Mouse (Mus musculus) kidney, postnatal 4 days (tissue): ENCODE measurements around the gene Nodal.

ENCODE experiments used
- DNase-seq, 2 experiments: peaks; one replicate each; pipeline ENCODE4 v3.0.0; 2021; ENCODE audit warnings: mixed read lengths in 2 of 2

The Nodal gene

GRCm38 (mm10) chr10:61399156-61399734, 18.5 kb upstream of the Nodal start:
- DNase-seq = peak; percentile 78 to 83

DNA sequence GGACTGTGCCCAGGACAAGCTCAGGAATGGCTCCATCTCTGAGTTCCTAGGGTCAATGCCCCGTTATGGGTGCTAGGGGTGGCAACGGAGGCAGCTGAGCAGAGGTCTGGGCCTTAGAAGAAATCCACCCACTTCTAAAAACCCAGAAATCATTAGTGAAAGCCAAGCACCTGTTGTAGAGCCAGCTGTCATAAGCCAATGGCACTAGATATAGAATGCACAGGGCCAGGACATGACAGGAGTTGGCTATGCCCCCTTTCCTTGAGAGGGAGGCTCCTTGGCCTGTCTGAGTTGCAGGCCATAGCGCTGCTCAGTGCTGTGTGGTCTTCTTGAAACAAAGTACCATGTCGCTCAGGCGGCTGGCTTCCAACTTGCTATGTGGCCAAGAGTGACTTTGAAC, 17.4 kb upstream of the Nodal start:
- DNase-seq = no peak

DNA sequence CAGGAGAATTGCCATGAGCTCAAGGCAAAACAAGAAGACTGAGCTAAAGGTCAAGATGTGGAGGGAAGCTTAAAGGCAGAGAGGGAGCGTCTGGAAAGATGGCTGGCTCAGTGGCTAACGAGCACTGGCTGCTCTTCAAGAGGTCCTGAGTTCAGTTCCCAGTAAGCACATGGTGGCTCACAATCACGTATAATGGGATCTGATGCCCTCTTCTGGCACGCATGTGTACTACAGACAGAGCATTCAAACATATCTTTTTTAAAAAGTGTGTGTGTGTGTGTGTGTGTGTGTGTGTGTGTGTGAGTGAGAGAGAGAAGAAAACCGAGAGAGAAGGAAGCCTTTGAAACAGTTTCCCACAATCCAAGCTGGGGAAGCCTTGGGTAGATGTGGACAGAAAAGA, 15.3 kb upstream of the Nodal start:
- DNase-seq = peak in 1 of 2 experiments; percentile 36

GRCm38 (mm10) chr10:61402911-61403310, 14.9 kb upstream of the Nodal start:
- DNase-seq = no peak

GRCm38 (mm10) chr10:61405958-61406357, 11.8 kb upstream of the Nodal start:
- no peak for DNase-seq

DNA sequence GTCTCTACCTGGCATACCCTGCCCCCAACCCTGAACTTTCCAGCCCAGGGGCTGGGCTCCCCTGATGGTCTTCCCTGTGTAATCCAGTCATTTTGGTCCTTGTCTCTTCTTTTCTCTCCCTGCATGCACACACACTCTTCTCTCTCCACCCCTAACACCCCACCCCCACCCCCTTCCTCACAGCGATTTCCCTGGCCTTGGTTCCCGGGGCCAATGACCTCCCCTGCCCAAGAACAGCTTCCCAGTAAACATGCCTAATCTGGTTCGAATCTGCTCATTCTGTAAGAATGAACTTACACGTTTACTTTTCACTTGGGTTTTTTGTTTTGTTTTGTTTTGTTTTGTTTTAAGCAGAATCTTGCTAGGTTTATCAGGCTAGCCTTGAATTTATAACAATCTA, 8.0 kb upstream of the Nodal start:
- no peak for DNase-seq

DNA sequence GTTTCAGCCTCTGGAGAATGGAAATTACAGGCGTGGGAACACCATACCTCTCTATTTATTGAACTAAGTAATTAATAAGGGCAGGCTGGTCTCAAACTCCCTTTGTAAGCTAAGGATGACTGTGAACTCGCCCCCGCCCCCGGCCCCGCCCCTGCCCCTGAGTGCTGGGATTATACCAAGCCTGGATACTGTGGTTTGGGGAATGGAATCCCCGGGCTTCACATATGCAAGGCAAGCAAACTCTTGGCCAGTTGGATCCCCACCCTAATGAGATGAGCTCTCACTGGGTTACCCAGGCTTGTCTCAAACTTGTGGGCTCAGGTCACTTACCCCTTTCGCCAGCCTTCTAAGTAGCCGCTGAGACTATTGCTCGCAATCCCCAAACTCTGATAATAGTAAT, 7.6 kb upstream of the Nodal start:
- DNase-seq = no peak

DNA sequence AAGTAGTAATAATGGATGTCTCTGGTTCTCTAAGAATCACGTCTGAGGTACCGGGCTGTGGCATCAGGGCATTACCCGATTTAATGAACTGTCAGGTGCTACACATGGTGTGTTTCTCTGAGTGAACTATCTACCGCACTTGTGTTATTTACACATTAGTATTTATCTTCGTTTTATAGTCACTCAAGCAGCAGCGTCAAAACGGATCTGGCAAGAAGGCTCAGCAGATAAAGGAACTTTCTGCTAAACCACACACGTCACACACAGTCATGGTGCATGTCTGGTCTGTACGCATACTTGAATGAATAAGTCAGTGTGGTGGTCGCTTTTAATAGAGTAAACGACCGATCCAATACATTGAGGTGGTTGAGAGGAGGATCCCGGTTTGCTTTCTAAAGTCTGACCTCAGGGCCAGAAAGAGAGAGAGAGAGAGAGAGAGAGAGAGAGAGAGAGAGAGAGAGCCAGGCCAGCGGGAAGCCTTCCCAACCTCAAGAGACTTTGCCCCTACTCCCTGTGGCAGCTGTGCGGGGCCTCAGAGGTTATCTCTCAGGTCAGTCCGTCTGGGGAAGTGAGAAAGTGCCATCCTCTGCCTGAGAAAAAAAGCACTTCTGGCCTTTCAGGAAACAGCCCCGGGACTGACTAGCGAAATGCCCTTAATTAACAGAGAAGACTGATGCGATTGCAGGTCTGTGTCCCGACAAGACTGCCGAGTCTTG, 4.7 kb upstream of the Nodal start:
- DNase-seq = no peak

- no peak for DNase-seq
Measured at GRCm38 (mm10) chr10:61415240-61415639, 2.5 kb upstream of the Nodal start.

DNA sequence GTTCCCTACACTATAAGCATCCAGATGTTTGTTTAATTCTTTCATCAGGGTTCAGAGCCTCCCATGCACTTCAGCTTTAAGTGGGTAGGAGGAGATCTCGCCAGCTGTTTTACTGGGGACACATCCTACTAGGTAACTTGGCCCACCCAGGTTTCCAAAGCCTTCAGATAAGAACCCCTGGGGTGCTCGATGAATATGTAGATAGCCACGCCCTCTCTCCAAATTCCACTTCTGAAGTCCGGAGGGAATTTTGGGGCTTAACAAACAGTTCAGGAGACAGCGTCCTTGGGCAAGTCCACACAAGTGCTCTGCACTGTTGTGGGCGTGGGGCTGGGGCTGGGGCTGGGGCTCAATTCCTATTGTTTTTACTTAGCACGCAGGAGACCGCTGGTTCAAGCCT, 1.9 kb upstream of the Nodal start:
- DNase-seq = no peak

DNA sequence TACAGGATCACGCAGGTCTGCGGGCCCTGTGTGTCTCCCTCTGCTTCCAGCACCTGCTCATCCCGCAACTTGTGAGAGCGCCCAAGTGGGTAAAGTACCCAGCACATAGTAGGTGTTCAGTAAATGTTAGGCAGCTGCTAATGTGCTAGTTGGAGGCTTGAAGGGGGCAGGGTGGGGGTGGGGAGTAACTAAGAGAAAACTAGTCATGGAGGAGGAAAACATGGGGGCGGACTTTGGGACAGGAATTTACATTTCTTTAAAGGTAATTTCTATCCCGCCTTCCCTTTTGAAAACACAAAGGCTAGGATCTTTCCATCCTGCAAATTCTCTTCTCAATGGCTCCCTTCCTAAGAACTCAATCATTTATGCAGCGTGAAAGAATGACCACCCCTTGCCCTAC, 1.2 kb upstream of the Nodal start:
- no peak for DNase-seq

GRCm38 (mm10) chr10:61417046-61417445, 726 bp upstream of the Nodal start:
- DNase-seq = no peak

DNA sequence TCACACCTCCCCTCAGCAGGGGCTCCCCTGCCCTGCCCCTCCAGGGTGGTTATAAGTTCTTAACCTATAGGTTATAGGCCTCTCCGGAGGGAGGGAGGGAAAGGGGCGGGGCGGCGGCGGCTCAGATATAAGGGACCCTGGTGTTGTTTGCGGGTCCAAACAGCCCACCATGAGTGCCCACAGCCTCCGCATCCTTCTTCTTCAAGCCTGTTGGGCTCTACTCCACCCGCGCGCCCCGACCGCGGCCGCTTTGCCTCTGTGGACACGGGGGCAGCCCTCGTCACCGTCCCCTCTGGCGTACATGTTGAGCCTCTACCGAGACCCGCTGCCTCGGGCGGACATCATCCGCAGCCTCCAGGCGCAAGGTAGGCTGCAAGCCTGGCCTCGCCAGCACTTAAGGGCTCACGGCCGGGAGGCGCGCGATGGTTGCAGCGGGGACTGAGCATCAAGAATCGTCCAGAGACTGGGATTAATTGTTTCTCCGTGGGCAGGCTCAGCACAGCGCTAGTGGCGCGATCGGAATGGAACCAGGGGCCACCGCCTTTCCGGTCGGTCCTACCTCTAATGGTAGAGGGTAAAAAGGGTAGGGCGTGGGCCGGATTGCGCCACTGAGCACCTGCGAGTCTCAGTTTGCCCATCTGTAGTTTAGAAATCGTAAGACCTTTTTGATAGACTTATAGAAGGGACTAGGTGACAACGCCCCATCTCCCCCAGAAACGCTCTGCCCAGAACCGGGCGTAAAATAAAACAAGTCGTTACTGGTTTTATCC, 544 bp downstream of the Nodal start:
- peak; percentile 40 to 51 for DNase-seq

DNA sequence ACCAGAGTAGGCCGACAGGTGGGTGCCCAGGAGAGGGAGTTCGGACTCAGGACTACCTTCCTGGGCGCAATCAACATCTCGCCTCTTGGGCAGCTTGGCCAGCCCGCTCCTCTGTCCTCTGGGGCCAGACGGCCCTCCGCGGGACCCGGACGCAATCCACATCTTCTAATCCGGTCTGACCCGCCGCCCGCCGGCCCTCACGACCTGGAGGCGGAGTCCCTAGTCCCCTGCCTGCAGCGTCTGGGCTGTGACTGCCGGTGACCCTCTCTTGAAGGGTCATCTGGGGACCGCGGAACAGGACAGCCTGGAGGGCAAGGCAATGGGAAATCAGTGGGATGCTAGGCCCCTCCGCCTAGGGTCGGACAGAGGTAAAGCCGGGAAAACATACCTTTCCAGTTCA, 1.4 kb downstream of the Nodal start:
- peak; percentile 38 to 58 for DNase-seq

DNA sequence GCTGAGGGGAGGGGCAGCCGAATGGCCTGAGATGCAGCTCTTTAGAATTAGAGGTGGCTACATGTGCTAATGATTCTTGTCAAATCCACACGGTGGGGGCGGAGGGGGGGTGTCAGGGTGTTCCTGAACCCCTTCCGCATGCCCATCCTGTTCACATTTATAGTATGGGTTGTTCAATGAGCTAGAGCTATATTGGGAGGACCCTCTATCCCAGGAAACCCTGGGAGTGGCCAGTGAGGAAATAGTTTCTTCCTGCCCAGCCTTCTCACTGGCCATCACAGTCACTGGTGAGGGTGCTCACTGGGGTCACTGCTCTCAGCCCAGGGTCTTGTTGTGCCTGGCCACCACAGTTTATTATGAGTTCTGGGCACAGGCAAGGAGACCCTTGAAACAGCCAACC, 2.2 kb downstream of the Nodal start:
- DNase-seq = peak in 1 of 2 experiments; percentile 29

DNA sequence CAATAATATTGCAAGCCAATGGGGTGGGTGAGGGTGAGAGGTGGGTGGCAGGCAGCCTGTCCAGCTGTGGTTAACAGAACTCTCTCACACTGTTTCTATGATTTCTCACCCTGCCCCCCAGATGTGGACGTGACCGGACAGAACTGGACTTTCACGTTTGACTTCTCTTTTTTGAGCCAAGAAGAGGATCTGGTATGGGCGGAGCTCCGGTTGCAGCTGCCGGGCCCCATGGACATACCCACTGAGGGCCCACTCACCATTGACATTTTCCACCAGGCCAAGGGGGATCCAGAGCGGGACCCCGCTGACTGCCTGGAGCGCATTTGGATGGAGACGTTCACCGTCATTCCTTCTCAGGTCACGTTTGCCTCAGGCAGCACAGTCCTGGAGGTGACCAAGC, 5.1 kb downstream of the Nodal start:
- no peak for DNase-seq

- peak; percentile 72 to 75 for DNase-seq
Measured at GRCm38 (mm10) chr10:61423289-61423688, 5.5 kb downstream of the Nodal start.

GRCm38 (mm10) chr10:61424500-61424899, 6.7 kb downstream of the Nodal start:
- peak; percentile 33 to 58 for DNase-seq

DNA sequence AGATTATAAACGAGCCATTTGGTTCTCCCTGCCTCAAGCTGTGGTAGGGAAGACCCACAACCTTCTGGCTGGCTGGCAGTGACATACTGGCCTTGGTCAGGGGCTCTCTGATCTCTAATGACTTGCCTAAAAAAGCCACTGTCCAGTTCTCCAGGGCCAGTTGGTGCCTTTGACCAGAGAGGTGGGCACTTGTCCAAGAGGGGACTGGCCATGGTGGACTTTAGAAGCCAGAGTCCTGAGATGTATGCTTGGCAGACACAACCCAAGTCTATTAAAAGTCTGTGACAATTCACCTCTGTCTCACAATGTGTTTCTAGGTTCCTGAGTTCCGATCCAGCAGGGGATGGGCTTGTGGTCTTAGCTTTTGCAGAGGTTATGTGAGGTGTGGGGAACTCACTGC, 7.3 kb downstream of the Nodal start:
- peak in 1 of 2 experiments; percentile 21 for DNase-seq

- DNase-seq = peak in 1 of 2 experiments; percentile 15
Measured at GRCm38 (mm10) chr10:61426251-61426757, 8.5 kb downstream of the Nodal start.

DNA sequence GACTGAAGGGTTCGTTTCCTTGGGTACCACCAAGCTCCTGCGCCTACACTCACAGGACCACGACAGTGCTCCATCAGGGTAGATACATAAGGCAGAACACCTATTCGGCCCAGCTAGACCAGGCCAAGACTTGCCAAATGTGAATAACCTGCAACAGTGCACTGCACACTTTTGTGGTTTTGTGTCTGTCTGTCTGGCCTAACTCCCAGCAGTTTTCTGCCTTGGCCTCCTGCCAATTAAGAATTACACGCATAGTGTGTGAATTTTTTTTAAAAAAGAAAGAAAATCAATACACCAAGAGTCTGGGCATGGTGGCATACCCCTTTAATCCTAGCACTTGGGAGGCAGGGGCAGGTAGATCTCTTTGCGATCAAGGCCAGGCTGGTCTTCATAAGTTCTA, 10.2 kb downstream of the Nodal start:
- DNase-seq = no peak

GRCm38 (mm10) chr10:61428416-61428815, 10.6 kb downstream of the Nodal start:
- DNase-seq = no peak

GRCm38 (mm10) chr10:61429043-61429442, 11.3 kb downstream of the Nodal start:
- no peak for DNase-seq

DNA sequence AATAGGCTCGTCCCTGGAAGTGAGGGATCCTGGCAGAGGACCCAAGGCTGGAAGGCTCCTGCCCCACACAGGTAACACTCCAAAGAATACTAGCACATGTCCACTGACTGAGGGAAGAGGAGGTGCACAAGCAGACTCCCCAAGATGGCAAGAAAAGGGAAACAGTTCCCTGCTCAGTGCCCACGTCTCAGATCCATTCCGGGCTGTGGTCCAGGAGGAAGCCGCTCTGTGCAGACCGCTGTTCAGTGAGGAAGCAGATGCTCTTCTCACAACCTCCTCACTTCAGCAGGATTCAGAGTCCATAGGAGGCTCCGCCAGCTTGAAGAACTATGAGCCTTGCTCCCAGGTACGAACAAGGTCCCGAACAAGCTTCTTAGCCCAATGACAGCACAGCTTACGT, 13.6 kb downstream of the Nodal start:
- DNase-seq = no peak
